Mouse (Mus musculus): ENCODE measurements around the gene Sprn. TPM values are rescaled to one million over a fixed set of nuclear protein-coding genes. Genes with fewer than 3 reads are reported as not detected.

Sprn gene
- polyA plus RNA-seq, 1 experiment from 2014 or later = 0.11 TPM

GRCm38 (mm10) chr7:140116329-140117054, 38.2 kb downstream of the Sprn start, which contains the start of gene Echs1:
Gene Echs1 (minus strand): TSS chr7:140116476.
- Histone ChIP-seq H3K27ac (replicated peaks in 1 of 2; ENCODE audit: control insufficient read depth in 1 of 2, insufficient read depth in 1 of 2, low read depth in 2 of 2, low read length in 2 of 2) (peak within 1 kb of the TSS; percentile 90 to 91), H3K4me3 (ENCODE audit: control insufficient read depth in 1 of 2, insufficient read depth in 1 of 2, low read depth in 1 of 2, low read length in 2 of 2) (peak within 1 kb of the TSS; percentile 87 to 92), H3K4me1 (ENCODE audit: control insufficient read depth in 2 of 2, insufficient read depth in 2 of 2, low read length in 2 of 2) (peaks cover 2 to 5% of the 10 kb centered on the region in 2 experiments; a peak in 2 of 4 replicates), H3K27me3 (ENCODE audit: control insufficient read depth, insufficient read depth, low read length) (no peaks in the 10 kb centered on the region), H3K9ac (ENCODE audit: low read length) (peak within 1 kb of the TSS; percentile 94), H3K9me3 (ENCODE audit: control insufficient read depth, low read length) (no peaks in the 10 kb centered on the region), H3K36me3 (ENCODE audit: control insufficient read depth, insufficient read depth, low read length) (peaks cover 14% of the 10 kb centered on the region), H3K4me2 (ENCODE audit: low read length) (peak within 1 kb of the TSS; percentile 96)
- 4% methylated on average over 28 of the region's 28 CpGs for WGBS
- ATAC-seq (ENCODE audit: insufficient number of reproducible peaks, insufficient read depth, low FRiP score, low read depth) = peak; percentile 96

- Histone ChIP-seq H3K36me3 (ENCODE audit: control insufficient read depth, insufficient read depth, low read length) (peaks cover 21% of the 10 kb centered on the region), H3K9me3 (ENCODE audit: control insufficient read depth, low read length) (no peaks in the 10 kb centered on the region), H3K27me3 (ENCODE audit: control insufficient read depth, insufficient read depth, low read length) (no peaks in the 10 kb centered on the region), H3K4me2 (ENCODE audit: low read length) (peak within 1 kb of the TSS; percentile 96), H3K4me1 (ENCODE audit: control insufficient read depth in 2 of 2, insufficient read depth in 2 of 2, low read length in 2 of 2) (peaks cover 2 to 5% of the 10 kb centered on the region in 2 experiments; a peak in 2 of 4 replicates), H3K27ac (replicated peaks in 1 of 2; ENCODE audit: control insufficient read depth in 1 of 2, insufficient read depth in 1 of 2, low read depth in 2 of 2, low read length in 2 of 2) (peak within 1 kb of the TSS; percentile 90 to 91), H3K4me3 (ENCODE audit: control insufficient read depth in 1 of 2, insufficient read depth in 1 of 2, low read depth in 1 of 2, low read length in 2 of 2) (peak within 1 kb of the TSS; percentile 87 to 92), H3K9ac (ENCODE audit: low read length) (peak within 1 kb of the TSS; percentile 94)
- under 1% methylated on average over 23 of the region's 23 CpGs for WGBS
- ATAC-seq (ENCODE audit: insufficient number of reproducible peaks, insufficient read depth, low FRiP score, low read depth) = peak; percentile 79
Measured at GRCm38 (mm10) chr7:140115583-140116328, 38.9 kb downstream of the Sprn start, which contains the start of gene Paox. Gene Paox (plus strand): TSS chr7:140115799.

DNA sequence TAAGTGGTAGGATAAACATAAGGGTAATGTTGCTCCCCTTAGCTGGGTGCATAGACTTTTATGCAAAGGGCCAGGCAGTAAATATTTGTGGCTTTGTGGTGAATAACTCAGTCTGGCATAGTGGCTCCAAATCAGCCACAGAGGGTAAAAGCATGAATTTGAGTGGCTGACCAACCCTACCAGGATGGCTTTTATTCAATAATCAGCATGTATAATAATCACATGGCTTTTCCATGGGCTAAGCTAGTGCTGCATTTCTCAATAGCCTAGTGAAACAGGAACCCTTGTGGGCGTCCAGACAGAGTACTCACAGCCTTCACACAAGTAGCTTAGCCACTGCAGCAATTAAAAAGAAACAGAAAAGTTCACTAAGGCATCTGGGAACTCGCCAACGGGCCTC, 42.7 kb downstream of the Sprn start:
- no peak overlapping the region for H3K27ac ChIP-seq (replicated peaks in 1 of 2; ENCODE audit: control insufficient read depth in 1 of 2, insufficient read depth in 1 of 2, low read depth in 2 of 2, low read length in 2 of 2)
- ATAC-seq (ENCODE audit: insufficient number of reproducible peaks, insufficient read depth, low FRiP score, low read depth) = no peak
- no peak overlapping the region for H3K4me2 ChIP-seq (ENCODE audit: low read length)
- peaks cover 59% of the 10 kb centered on the region for H3K36me3 ChIP-seq (ENCODE audit: control insufficient read depth, insufficient read depth, low read length)
- no peak overlapping the region for H3K4me3 ChIP-seq (ENCODE audit: control insufficient read depth in 1 of 2, insufficient read depth in 1 of 2, low read depth in 1 of 2, low read length in 2 of 2)
- 53% methylated on average over 3 of the region's 3 CpGs for WGBS
- peaks cover 0 to 5% of the 10 kb centered on the region in 2 experiments; a peak in 1 of 4 replicates for H3K4me1 ChIP-seq (ENCODE audit: control insufficient read depth in 2 of 2, insufficient read depth in 2 of 2, low read length in 2 of 2)
- no peak overlapping the region for H3K9ac ChIP-seq (ENCODE audit: low read length)
- H3K9me3 ChIP-seq (ENCODE audit: control insufficient read depth, low read length) = no peaks in the 10 kb centered on the region
- no peaks in the 10 kb centered on the region for H3K27me3 ChIP-seq (ENCODE audit: control insufficient read depth, insufficient read depth, low read length)

GRCm38 (mm10) chr7:140104009-140104408, 50.7 kb downstream of the Sprn start:
- no peak for ATAC-seq (ENCODE audit: insufficient number of reproducible peaks, insufficient read depth, low FRiP score, low read depth)
- H3K9me3 ChIP-seq (ENCODE audit: control insufficient read depth, low read length) = no peaks in the 10 kb centered on the region
- peaks cover 5 to 11% of the 10 kb centered on the region in 2 experiments for H3K4me1 ChIP-seq (ENCODE audit: control insufficient read depth in 2 of 2, insufficient read depth in 2 of 2, low read length in 2 of 2)
- H3K4me3 ChIP-seq (ENCODE audit: control insufficient read depth in 1 of 2, insufficient read depth in 1 of 2, low read depth in 1 of 2, low read length in 2 of 2) = no peak overlapping the region
- no peak overlapping the region for H3K4me2 ChIP-seq (ENCODE audit: low read length)
- H3K27ac ChIP-seq (replicated peaks in 1 of 2; ENCODE audit: control insufficient read depth in 1 of 2, insufficient read depth in 1 of 2, low read depth in 2 of 2, low read length in 2 of 2) = no peak overlapping the region
- H3K27me3 ChIP-seq (ENCODE audit: control insufficient read depth, insufficient read depth, low read length) = no peaks in the 10 kb centered on the region
- H3K9ac ChIP-seq (ENCODE audit: low read length) = no peak overlapping the region
- H3K36me3 ChIP-seq (ENCODE audit: control insufficient read depth, insufficient read depth, low read length) = peaks cover 59% of the 10 kb centered on the region
- WGBS = 81% methylated on average over 4 of the region's 4 CpGs

- Histone ChIP-seq H3K9me3 (ENCODE audit: control insufficient read depth, low read length) (no peaks in the 10 kb centered on the region), H3K9ac (ENCODE audit: low read length) (peak within 1 kb of the TSS; percentile 83), H3K27ac (replicated peaks in 1 of 2; ENCODE audit: control insufficient read depth in 1 of 2, insufficient read depth in 1 of 2, low read depth in 2 of 2, low read length in 2 of 2) (peak within 1 kb of the TSS; percentile 89 to 93), H3K27me3 (ENCODE audit: control insufficient read depth, insufficient read depth, low read length) (no peaks in the 10 kb centered on the region), H3K4me1 (ENCODE audit: control insufficient read depth in 2 of 2, insufficient read depth in 2 of 2, low read length in 2 of 2) (peaks cover 5 to 11% of the 10 kb centered on the region in 2 experiments), H3K4me3 (ENCODE audit: control insufficient read depth in 1 of 2, insufficient read depth in 1 of 2, low read depth in 1 of 2, low read length in 2 of 2) (peak within 1 kb of the TSS; percentile 56 to 70), H3K36me3 (ENCODE audit: control insufficient read depth, insufficient read depth, low read length) (peaks cover 42% of the 10 kb centered on the region), H3K4me2 (ENCODE audit: low read length) (peak within 1 kb of the TSS; percentile 85)
- ATAC-seq (ENCODE audit: insufficient number of reproducible peaks, insufficient read depth, low FRiP score, low read depth) = peak; percentile 89
- WGBS = under 1% methylated on average over 30 of the region's 30 CpGs
Measured at GRCm38 (mm10) chr7:140101993-140102860, 52.5 kb downstream of the Sprn start, which contains the start of gene Fuom. Gene Fuom (minus strand): TSS chr7:140102441.

DNA sequence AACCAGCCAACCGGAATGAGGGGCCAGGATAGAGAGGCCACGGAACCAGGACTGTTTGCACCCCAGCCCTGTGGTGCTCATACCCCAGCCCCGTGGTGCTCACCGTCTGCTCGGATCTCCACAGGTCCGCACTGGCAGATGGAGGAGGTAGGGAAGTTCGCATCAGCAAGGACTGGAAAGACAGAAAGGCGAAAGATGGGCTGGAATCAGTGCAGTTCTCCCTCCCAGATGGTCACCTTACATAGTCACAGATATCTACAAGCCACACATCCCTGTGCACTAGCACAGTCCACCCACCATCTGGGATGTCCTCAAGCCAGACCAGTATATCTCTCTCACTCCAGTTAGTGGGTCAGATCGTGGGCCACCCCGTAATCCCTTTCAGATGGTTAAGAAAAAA, 53.2 kb downstream of the Sprn start:
- no peak for ATAC-seq (ENCODE audit: insufficient number of reproducible peaks, insufficient read depth, low FRiP score, low read depth)
- peak overlapping the region; percentile 85 for H3K4me2 ChIP-seq (ENCODE audit: low read length)

More for the DNA sequence above, 53.2 kb downstream of the Sprn start:
- Histone ChIP-seq H3K9ac (ENCODE audit: low read length) (peak overlapping the region; percentile 83), H3K27ac (replicated peaks in 1 of 2; ENCODE audit: control insufficient read depth in 1 of 2, insufficient read depth in 1 of 2, low read depth in 2 of 2, low read length in 2 of 2) (peak overlapping the region; percentile 89 to 93; a peak in 3 of 4 replicates), H3K4me1 (ENCODE audit: control insufficient read depth in 2 of 2, insufficient read depth in 2 of 2, low read length in 2 of 2) (peaks cover 5 to 11% of the 10 kb centered on the region in 2 experiments), H3K4me3 (ENCODE audit: control insufficient read depth in 1 of 2, insufficient read depth in 1 of 2, low read depth in 1 of 2, low read length in 2 of 2) (peak overlapping the region; percentile 56 to 70), H3K9me3 (ENCODE audit: control insufficient read depth, low read length) (no peaks in the 10 kb centered on the region), H3K27me3 (ENCODE audit: control insufficient read depth, insufficient read depth, low read length) (no peaks in the 10 kb centered on the region), H3K36me3 (ENCODE audit: control insufficient read depth, insufficient read depth, low read length) (peaks cover 44% of the 10 kb centered on the region)
- WGBS = 69% methylated on average over 10 of the region's 10 CpGs
